Mouse (Mus musculus): ENCODE results near the gene Lmod3.

DNA sequence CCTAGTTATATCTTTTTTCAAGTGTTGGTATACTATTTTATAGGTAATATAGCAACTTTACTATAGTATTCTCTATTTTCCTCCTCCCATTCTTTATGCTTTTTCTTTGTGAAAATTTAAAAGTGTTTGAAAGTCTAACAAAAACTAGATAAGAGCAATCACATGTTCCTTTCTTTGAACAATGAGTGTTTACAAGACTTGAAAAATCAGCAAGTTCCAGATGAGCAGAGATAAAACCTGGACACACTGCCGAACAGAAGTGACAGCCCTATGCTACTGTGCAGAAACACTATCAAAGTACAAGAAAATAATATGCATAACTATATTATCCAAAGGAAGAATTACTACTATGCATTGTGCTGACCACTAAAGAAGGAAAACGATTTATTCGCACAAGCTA lies 50.1 kb downstream of the Lmod3 start:
- TF ChIP-seq CTCF (IDR thresholded peaks at IDR 0.05; ENCODE audit: low read depth) (no peak), EP300 (IDR thresholded peaks at IDR 0.05; ENCODE audit: low read depth) (no peak)

Measured in heart, postnatal 0 days (tissue).